ENCODE assay signal across 8 mouse cellular contexts in genomic region chr19:46044271-46044992, GRCm38 (mm10). TPM values are rescaled to one million over a fixed set of nuclear protein-coding genes. Genes with fewer than 3 reads are reported as not detected.
DNase-seq lines count a peak whose midpoint lies in the region; ATAC-seq lines count a peak whose summit lies in the region.

Gene Pprc1, plus strand, starts transcription at chr19:46044886.

- no peaks in the 10 kb centered on the region for H3K36me3 ChIP-seq in hindbrain, embryonic 16.5 days (ENCODE audit: control insufficient read depth, insufficient read depth, low read length)
- no peaks in the 10 kb centered on the region for H3K36me3 ChIP-seq in limb, embryonic 10.5 days
- no peaks in the 10 kb centered on the region for H3K36me3 ChIP-seq in midbrain, embryonic 15.5 days (replicated peaks)

- H3K9me3 ChIP-seq in hindbrain, embryonic 16.5 days (ENCODE audit: control insufficient read depth, low read length): no peaks in the 10 kb centered on the region
- H3K9me3 ChIP-seq in limb, embryonic 10.5 days (replicated peaks): no peaks in the 10 kb centered on the region
- H3K9me3 ChIP-seq in midbrain, embryonic 15.5 days: no peaks in the 10 kb centered on the region

- H3K4me2 ChIP-seq in hindbrain, embryonic 16.5 days (ENCODE audit: low read length): peak within 1 kb of the TSS; percentile 88
- peak within 1 kb of the TSS; percentile 93 for H3K4me2 ChIP-seq in midbrain, embryonic 15.5 days

- H3K27me3 ChIP-seq in hindbrain, embryonic 16.5 days (replicated peaks; ENCODE audit: control insufficient read depth, insufficient read depth, low read length): no peaks in the 10 kb centered on the region
- no peaks in the 10 kb centered on the region for H3K27me3 ChIP-seq in limb, embryonic 10.5 days (ENCODE audit: low read depth, poor library complexity, severe bottlenecking)
- no peaks in the 10 kb centered on the region for H3K27me3 ChIP-seq in midbrain, embryonic 15.5 days (replicated peaks)

- 0% methylated on average over 22 of the region's 34 CpGs for WGBS in hindbrain, embryonic 16.5 days
- WGBS in limb, embryonic 10.5 days: under 1% methylated on average over 34 of the region's 34 CpGs
- 0% methylated on average over 27 of the region's 34 CpGs for WGBS in midbrain, embryonic 15.5 days

- peak within 1 kb of the TSS; percentile 99 for H3K9ac ChIP-seq in hindbrain, embryonic 16.5 days (ENCODE audit: low read depth, low read length)
- H3K9ac ChIP-seq in midbrain, embryonic 15.5 days: peak within 1 kb of the TSS; percentile 94

- peak within 1 kb of the TSS; percentile 91 for H3K27ac ChIP-seq in hindbrain, embryonic 16.5 days (ENCODE audit: low read depth, low read length)
- H3K27ac ChIP-seq in limb, embryonic 10.5 days: peak within 1 kb of the TSS; percentile 97
- peak within 1 kb of the TSS; percentile 98 for H3K27ac ChIP-seq in midbrain, embryonic 15.5 days

- H3K4me1 ChIP-seq in hindbrain, embryonic 16.5 days (ENCODE audit: control insufficient read depth, insufficient read depth, low read depth, low read length): peaks cover 54% of the 10 kb centered on the region
- peaks cover 77% of the 10 kb centered on the region for H3K4me1 ChIP-seq in limb, embryonic 10.5 days
- H3K4me1 ChIP-seq in midbrain, embryonic 15.5 days: peaks cover 62% of the 10 kb centered on the region

- ATAC-seq in hindbrain, embryonic 16.5 days: no peak
- ATAC-seq in midbrain, embryonic 15.5 days (replicated peaks): no peak; the same call in 1 of the 2 replicates

- DNase-seq in thymus, postnatal 0 days (ENCODE audit: low spot score): no peak
- DNase-seq in thymus, postnatal 4 days: no peak
- peak; percentile 57 to 70 for DNase-seq in cerebellum, postnatal 10 days
- peak; percentile 56 for DNase-seq in gastrocnemius, postnatal 10 days
- DNase-seq in limb, embryonic 10.5 days (ENCODE audit: low spot score): peak; percentile 68
- DNase-seq in spleen, adult 12 weeks (ENCODE audit: low spot score): no peak

- peak within 1 kb of the TSS; percentile 97 for H3K4me3 ChIP-seq in hindbrain, embryonic 16.5 days (ENCODE audit: low read length)
- H3K4me3 ChIP-seq in limb, embryonic 10.5 days: peak within 1 kb of the TSS; percentile 96
- peak within 1 kb of the TSS; percentile 95 for H3K4me3 ChIP-seq in midbrain, embryonic 15.5 days

RNA-seq across cellular contexts. Expression of gene Pprc1, which starts in this region (rescaled TPM):
- polyA plus RNA-seq in thymus, postnatal 0 days (2015; fragmentation: Nextera tagmentation; extraction: Ambion mirVana): 11.6 and 12.8 TPM in 2 replicates
- 10 to 100 TPM; 12.8 to 23.6 TPM for total RNA-seq in gastrocnemius, postnatal 10 days (2021)
- 15.4 and 22.5 TPM in 2 replicates for polyA plus RNA-seq in hindbrain, embryonic 16.5 days (2015; fragmentation: Nextera tagmentation; extraction: Ambion mirVana)
- polyA plus RNA-seq in limb, embryonic 10.5 days (2016; fragmentation: Nextera tagmentation; extraction: Ambion mirVana): 63.0 and 73.3 TPM in 2 replicates
- 22.0 and 22.5 TPM in 2 replicates for polyA plus RNA-seq in midbrain, embryonic 15.5 days (2015; fragmentation: Nextera tagmentation; extraction: Ambion mirVana)

Comparison
In these comparisons a context has a peak if more than half of its experiments do, and no peak if none do; other contexts are left out.
1. DNase-seq: peak in cerebellum, postnatal 10 days (2 of 2), gastrocnemius, postnatal 10 days (single experiment) and limb, embryonic 10.5 days (single experiment); none in thymus, postnatal 0 days (single experiment), thymus, postnatal 4 days (single experiment) and spleen, adult 12 weeks (single experiment).
2. Peak in every context shown above with its lines, with median percentiles within 50 percentile points of each other: H3K27ac ChIP-seq and H3K4me3 ChIP-seq.